Mouse (Mus musculus): ENCODE results near the gene Fto. TPM values are rescaled to one million over a fixed set of nuclear protein-coding genes. Genes with fewer than 3 reads are reported as not detected.

Gene Fto
- polyA plus RNA-seq, 1 experiment from 2014 or later: 151 TPM

- Histone ChIP-seq H3K36me3 (ENCODE audit: control insufficient read depth, insufficient read depth, low read length) (no peaks in the 10 kb centered on the region), H3K4me1 (ENCODE audit: control insufficient read depth, insufficient read depth, low read depth, low read length) (no peaks in the 10 kb centered on the region), H3K27me3 (replicated peaks; ENCODE audit: control insufficient read depth, insufficient read depth, low read length) (no peaks in the 10 kb centered on the region), H3K4me2 (ENCODE audit: low read length) (no peak overlapping the region), H3K9me3 (ENCODE audit: control insufficient read depth, low read length) (no peaks in the 10 kb centered on the region), H3K27ac (ENCODE audit: low read depth, low read length) (no peak overlapping the region), H3K9ac (ENCODE audit: low read depth, low read length) (no peak overlapping the region), H3K4me3 (ENCODE audit: low read length) (no peak overlapping the region)
- 76% methylated on average over 11 of the region's 11 CpGs for WGBS
- ATAC-seq: no peak
Observed at GRCm38 (mm10) chr8:91444636-91445410, 131.5 kb downstream of the Fto start.

GRCm38 (mm10) chr8:91445516-91445915 lies 132.2 kb downstream of the Fto start:
- Histone ChIP-seq H3K9ac (ENCODE audit: low read depth, low read length) (no peak overlapping the region), H3K4me3 (ENCODE audit: low read length) (no peak overlapping the region), H3K9me3 (ENCODE audit: control insufficient read depth, low read length) (no peaks in the 10 kb centered on the region), H3K27ac (ENCODE audit: low read depth, low read length) (no peak overlapping the region), H3K4me2 (ENCODE audit: low read length) (no peak overlapping the region), H3K27me3 (replicated peaks; ENCODE audit: control insufficient read depth, insufficient read depth, low read length) (no peaks in the 10 kb centered on the region), H3K4me1 (ENCODE audit: control insufficient read depth, insufficient read depth, low read depth, low read length) (no peaks in the 10 kb centered on the region), H3K36me3 (ENCODE audit: control insufficient read depth, insufficient read depth, low read length) (no peaks in the 10 kb centered on the region)
- 90% methylated on average over 10 of the region's 10 CpGs for WGBS
- ATAC-seq: no peak

- Histone ChIP-seq H3K27ac (ENCODE audit: low read depth, low read length) (no peak overlapping the region), H3K27me3 (replicated peaks; ENCODE audit: control insufficient read depth, insufficient read depth, low read length) (no peaks in the 10 kb centered on the region), H3K9me3 (ENCODE audit: control insufficient read depth, low read length) (no peaks in the 10 kb centered on the region), H3K36me3 (ENCODE audit: control insufficient read depth, insufficient read depth, low read length) (no peaks in the 10 kb centered on the region), H3K4me2 (ENCODE audit: low read length) (no peak overlapping the region), H3K4me1 (ENCODE audit: control insufficient read depth, insufficient read depth, low read depth, low read length) (no peaks in the 10 kb centered on the region), H3K9ac (ENCODE audit: low read depth, low read length) (no peak overlapping the region), H3K4me3 (ENCODE audit: low read length) (no peak overlapping the region)
- no peak for ATAC-seq
- WGBS: 87% methylated on average over 5 of the region's 5 CpGs
Observed at GRCm38 (mm10) chr8:91446008-91446407, 132.7 kb downstream of the Fto start.

GRCm38 (mm10) chr8:91448667-91449329 lies 135.5 kb downstream of the Fto start:
- Histone ChIP-seq H3K4me2 (ENCODE audit: low read length) (no peak overlapping the region), H3K36me3 (ENCODE audit: control insufficient read depth, insufficient read depth, low read length) (no peaks in the 10 kb centered on the region), H3K27me3 (replicated peaks; ENCODE audit: control insufficient read depth, insufficient read depth, low read length) (no peaks in the 10 kb centered on the region), H3K27ac (ENCODE audit: low read depth, low read length) (no peak overlapping the region), H3K9ac (ENCODE audit: low read depth, low read length) (no peak overlapping the region), H3K4me1 (ENCODE audit: control insufficient read depth, insufficient read depth, low read depth, low read length) (no peaks in the 10 kb centered on the region), H3K9me3 (ENCODE audit: control insufficient read depth, low read length) (no peaks in the 10 kb centered on the region), H3K4me3 (ENCODE audit: low read length) (no peak overlapping the region)
- no peak for ATAC-seq
- 95% methylated on average over 7 of the region's 7 CpGs for WGBS

- H3K27ac ChIP-seq (ENCODE audit: low read depth, low read length): no peak overlapping the region
- H3K36me3 ChIP-seq (ENCODE audit: control insufficient read depth, insufficient read depth, low read length): no peaks in the 10 kb centered on the region
- no peaks in the 10 kb centered on the region for H3K4me1 ChIP-seq (ENCODE audit: control insufficient read depth, insufficient read depth, low read depth, low read length)
- no peak for ATAC-seq
- H3K9ac ChIP-seq (ENCODE audit: low read depth, low read length): no peak overlapping the region
- no peaks in the 10 kb centered on the region for H3K9me3 ChIP-seq (ENCODE audit: control insufficient read depth, low read length)
- no peak overlapping the region for H3K4me3 ChIP-seq (ENCODE audit: low read length)
- no peaks in the 10 kb centered on the region for H3K27me3 ChIP-seq (replicated peaks; ENCODE audit: control insufficient read depth, insufficient read depth, low read length)
- H3K4me2 ChIP-seq (ENCODE audit: low read length): no peak overlapping the region
- WGBS: 96% methylated on average over 2 of the region's 2 CpGs
Observed at GRCm38 (mm10) chr8:91454926-91455325, 141.6 kb downstream of the Fto start.

GRCm38 (mm10) chr8:91455591-91455990 lies 142.3 kb downstream of the Fto start:
- no peak for ATAC-seq
- WGBS: 90% methylated on average over 5 of the region's 5 CpGs
- Histone ChIP-seq H3K4me1 (ENCODE audit: control insufficient read depth, insufficient read depth, low read depth, low read length) (no peaks in the 10 kb centered on the region), H3K9ac (ENCODE audit: low read depth, low read length) (no peak overlapping the region), H3K4me3 (ENCODE audit: low read length) (no peak overlapping the region), H3K27ac (ENCODE audit: low read depth, low read length) (no peak overlapping the region), H3K36me3 (ENCODE audit: control insufficient read depth, insufficient read depth, low read length) (no peaks in the 10 kb centered on the region), H3K9me3 (ENCODE audit: control insufficient read depth, low read length) (no peaks in the 10 kb centered on the region), H3K27me3 (replicated peaks; ENCODE audit: control insufficient read depth, insufficient read depth, low read length) (no peaks in the 10 kb centered on the region), H3K4me2 (ENCODE audit: low read length) (no peak overlapping the region)

- H3K4me1 ChIP-seq (ENCODE audit: control insufficient read depth, insufficient read depth, low read depth, low read length): no peaks in the 10 kb centered on the region
- no peak overlapping the region for H3K27ac ChIP-seq (ENCODE audit: low read depth, low read length)
- no peak overlapping the region for H3K4me2 ChIP-seq (ENCODE audit: low read length)
- no peaks in the 10 kb centered on the region for H3K27me3 ChIP-seq (replicated peaks; ENCODE audit: control insufficient read depth, insufficient read depth, low read length)
- H3K9me3 ChIP-seq (ENCODE audit: control insufficient read depth, low read length): no peaks in the 10 kb centered on the region
- H3K36me3 ChIP-seq (ENCODE audit: control insufficient read depth, insufficient read depth, low read length): no peaks in the 10 kb centered on the region
- 82% methylated on average over 1 of the region's 1 CpGs for WGBS
- H3K4me3 ChIP-seq (ENCODE audit: low read length): no peak overlapping the region
- ATAC-seq: no peak
- H3K9ac ChIP-seq (ENCODE audit: low read depth, low read length): no peak overlapping the region
Observed at GRCm38 (mm10) chr8:91458016-91458415, 144.7 kb downstream of the Fto start.

- H3K9ac ChIP-seq (ENCODE audit: low read depth, low read length): no peak overlapping the region
- ATAC-seq: no peak
- no peaks in the 10 kb centered on the region for H3K36me3 ChIP-seq (ENCODE audit: control insufficient read depth, insufficient read depth, low read length)
- no peaks in the 10 kb centered on the region for H3K9me3 ChIP-seq (ENCODE audit: control insufficient read depth, low read length)
- 93% methylated on average over 6 of the region's 6 CpGs for WGBS
- no peaks in the 10 kb centered on the region for H3K4me1 ChIP-seq (ENCODE audit: control insufficient read depth, insufficient read depth, low read depth, low read length)
- H3K4me2 ChIP-seq (ENCODE audit: low read length): no peak overlapping the region
- no peak overlapping the region for H3K27ac ChIP-seq (ENCODE audit: low read depth, low read length)
- no peaks in the 10 kb centered on the region for H3K27me3 ChIP-seq (replicated peaks; ENCODE audit: control insufficient read depth, insufficient read depth, low read length)
- no peak overlapping the region for H3K4me3 ChIP-seq (ENCODE audit: low read length)
Observed at GRCm38 (mm10) chr8:91460965-91461364, 147.6 kb downstream of the Fto start.

- 72% methylated on average over 2 of the region's 2 CpGs for WGBS
- Histone ChIP-seq H3K4me1 (ENCODE audit: control insufficient read depth, insufficient read depth, low read depth, low read length) (no peaks in the 10 kb centered on the region), H3K9ac (ENCODE audit: low read depth, low read length) (no peak overlapping the region), H3K27me3 (replicated peaks; ENCODE audit: control insufficient read depth, insufficient read depth, low read length) (no peaks in the 10 kb centered on the region), H3K36me3 (ENCODE audit: control insufficient read depth, insufficient read depth, low read length) (no peaks in the 10 kb centered on the region), H3K27ac (ENCODE audit: low read depth, low read length) (no peak overlapping the region), H3K9me3 (ENCODE audit: control insufficient read depth, low read length) (no peaks in the 10 kb centered on the region), H3K4me2 (ENCODE audit: low read length) (no peak overlapping the region), H3K4me3 (ENCODE audit: low read length) (no peak overlapping the region)
- ATAC-seq: no peak
Observed at GRCm38 (mm10) chr8:91463757-91464156, 150.4 kb downstream of the Fto start.

All from hindbrain, embryonic 16.5 days (tissue).